Mouse (Mus musculus) cerebellum, adult (tissue): ENCODE data around the gene Rhot1.

ENCODE experiments used
- ATAC-seq: cut with Nextera tagmentation; 2 replicates; pipeline ENCODE4 v1.9.2; 2017; ENCODE audit warnings: mild to moderate bottlenecking, moderate library complexity, mixed read lengths; ENCODE audit not compliant: insufficient number of reproducible peaks, low FRiP score, low TSS enrichment

Rhot1 gene

GRCm38 (mm10) chr11:80283786-80284185 lies 75.0 kb downstream of the Rhot1 start:
- no peak for ATAC-seq

- ATAC-seq: no peak
These were observed 75.8 kb downstream of the Rhot1 start for GRCm38 (mm10) chr11:80284641-80285040.

GRCm38 (mm10) chr11:80287150-80287549 lies 78.3 kb downstream of the Rhot1 start:
- ATAC-seq: peak; percentile 58; the same call in 1 of the 2 replicates

GRCm38 (mm10) chr11:80289701-80290445 lies 81.1 kb downstream of the Rhot1 start:
- ATAC-seq: 0 out of 2 replicates have a peak, but pooled peaks have one; percentile 31

- ATAC-seq: no peak
These were observed 82.2 kb downstream of the Rhot1 start for GRCm38 (mm10) chr11:80291004-80291403.

- ATAC-seq: no peak
These were observed 83.6 kb downstream of the Rhot1 start for GRCm38 (mm10) chr11:80292463-80292862.

- no peak for ATAC-seq
These were observed 86.2 kb downstream of the Rhot1 start for GRCm38 (mm10) chr11:80295066-80295465.

- no peak for ATAC-seq
These were observed 87.0 kb downstream of the Rhot1 start for GRCm38 (mm10) chr11:80295785-80296184.

GRCm38 (mm10) chr11:80299513-80300235 lies 90.9 kb downstream of the Rhot1 start:
- ATAC-seq: no peak

- ATAC-seq: peak; percentile 36; the same call in 1 of the 2 replicates
These were observed 91.9 kb downstream of the Rhot1 start, which contains the start of gene Rhbdl3 for GRCm38 (mm10) chr11:80300551-80301315. Gene Rhbdl3 (plus strand): TSS chr11:80300912.

- ATAC-seq: no peak; the same call in 1 of the 2 replicates
These were observed 92.7 kb downstream of the Rhot1 start for GRCm38 (mm10) chr11:80301316-80302045.

GRCm38 (mm10) chr11:80302046-80302390 lies 93.2 kb downstream of the Rhot1 start:
- no peak for ATAC-seq

GRCm38 (mm10) chr11:80302536-80302935 lies 93.7 kb downstream of the Rhot1 start:
- ATAC-seq: 0 out of 2 replicates have a peak, but pooled peaks have one; percentile 58

- no peak for ATAC-seq
These were observed 94.9 kb downstream of the Rhot1 start for GRCm38 (mm10) chr11:80303746-80304145.

- no peak for ATAC-seq
These were observed 96.0 kb downstream of the Rhot1 start for GRCm38 (mm10) chr11:80304846-80305245.

GRCm38 (mm10) chr11:80308537-80308936 lies 99.7 kb downstream of the Rhot1 start:
- ATAC-seq: no peak

GRCm38 (mm10) chr11:80311271-80311670 lies 102.5 kb downstream of the Rhot1 start:
- ATAC-seq: no peak

GRCm38 (mm10) chr11:80312049-80312448 lies 103.2 kb downstream of the Rhot1 start:
- no peak for ATAC-seq

GRCm38 (mm10) chr11:80312565-80312964 lies 103.7 kb downstream of the Rhot1 start:
- ATAC-seq: no peak

GRCm38 (mm10) chr11:80313462-80313861 lies 104.6 kb downstream of the Rhot1 start:
- no peak for ATAC-seq
